Mouse (Mus musculus): ENCODE measurements around the gene Cox10. TPM values are rescaled to one million over a fixed set of nuclear protein-coding genes. Genes with fewer than 3 reads are reported as not detected.

Gene Cox10
- polyA plus RNA-seq, 1 experiment from 2014 or later: 30.8 TPM

DNA sequence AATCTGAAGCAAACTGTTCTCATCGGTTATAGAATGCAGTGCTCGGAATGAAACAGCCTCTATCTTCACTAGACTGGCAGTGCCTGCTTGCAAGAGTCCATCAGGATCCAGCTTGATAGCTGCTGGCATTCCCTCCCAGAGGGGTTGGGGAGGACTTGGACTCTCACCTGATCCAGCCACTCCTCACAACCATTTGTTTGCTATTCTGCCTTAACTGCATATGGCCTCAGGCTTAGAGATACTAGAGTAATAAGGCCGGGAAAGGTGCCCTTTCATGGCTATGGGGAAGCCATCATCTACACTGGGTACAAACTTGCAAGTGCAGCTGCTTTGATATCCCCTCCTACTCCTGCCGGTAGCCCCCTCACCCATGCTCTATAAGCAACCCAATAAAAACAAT lies 3.1 kb downstream of the Cox10 start:
- Histone ChIP-seq H3K27me3 (replicated peaks) (no peaks in the 10 kb centered on the region), H3K4me3 (no peak overlapping the region), H3K4me1 (peaks cover 14% of the 10 kb centered on the region), H3K4me2 (no peak overlapping the region), H3K9ac (no peak overlapping the region), H3K9me3 (no peaks in the 10 kb centered on the region), H3K27ac (no peak overlapping the region), H3K36me3 (replicated peaks) (0 out of 2 replicates have a peak, but pooled peaks cover 4% of the 10 kb centered on the region)
- ATAC-seq (replicated peaks): no peak
- 97% methylated on average over 4 of the region's 4 CpGs for WGBS

GRCm38 (mm10) chr11:64073379-64073778 lies 5.9 kb downstream of the Cox10 start:
- H3K36me3 ChIP-seq (replicated peaks): peaks cover 13% of the 10 kb centered on the region
- WGBS: 74% methylated on average over 4 of the region's 4 CpGs
- no peak overlapping the region for H3K4me2 ChIP-seq
- H3K9me3 ChIP-seq: no peaks in the 10 kb centered on the region
- no peaks in the 10 kb centered on the region for H3K27me3 ChIP-seq (replicated peaks)
- ATAC-seq (replicated peaks): no peak
- H3K9ac ChIP-seq: no peak overlapping the region
- no peak overlapping the region for H3K27ac ChIP-seq
- no peak overlapping the region for H3K4me3 ChIP-seq
- peaks cover 4% of the 10 kb centered on the region for H3K4me1 ChIP-seq

DNA sequence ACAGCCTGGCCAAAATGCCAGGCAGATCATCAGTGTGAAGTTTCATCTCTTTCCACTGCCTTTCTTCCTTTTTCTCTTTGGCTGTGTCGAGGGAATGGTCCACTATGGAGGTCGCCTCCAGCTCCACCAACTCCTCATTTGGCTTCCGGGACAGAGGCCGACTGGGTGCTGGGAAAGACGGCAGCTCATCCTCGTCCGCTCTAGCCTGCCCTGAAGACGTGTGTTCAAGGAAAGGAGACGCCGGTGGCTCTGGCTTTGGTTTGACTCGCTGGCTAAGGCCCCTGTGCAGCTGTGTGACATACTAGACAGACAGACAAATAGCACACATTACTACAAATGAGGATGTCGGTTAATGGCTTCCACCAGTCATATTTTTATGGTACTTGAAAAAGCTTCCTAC lies 7.7 kb downstream of the Cox10 start:
- H3K9me3 ChIP-seq: no peaks in the 10 kb centered on the region
- H3K36me3 ChIP-seq (replicated peaks): peaks cover 13% of the 10 kb centered on the region
- no peak overlapping the region for H3K9ac ChIP-seq
- H3K4me1 ChIP-seq: no peaks in the 10 kb centered on the region
- no peak overlapping the region for H3K27ac ChIP-seq
- no peak overlapping the region for H3K4me3 ChIP-seq
- no peaks in the 10 kb centered on the region for H3K27me3 ChIP-seq (replicated peaks)
- ATAC-seq (replicated peaks): no peak
- WGBS: 95% methylated on average over 12 of the region's 12 CpGs
- no peak overlapping the region for H3K4me2 ChIP-seq

- no peaks in the 10 kb centered on the region for H3K27me3 ChIP-seq (replicated peaks)
- no peak for ATAC-seq (replicated peaks)
- peaks cover 8% of the 10 kb centered on the region for H3K36me3 ChIP-seq (replicated peaks)
- 92% methylated on average over 2 of the region's 2 CpGs for WGBS
- no peaks in the 10 kb centered on the region for H3K9me3 ChIP-seq
- H3K4me2 ChIP-seq: no peak overlapping the region
- H3K4me3 ChIP-seq: no peak overlapping the region
- H3K9ac ChIP-seq: no peak overlapping the region
- no peak overlapping the region for H3K27ac ChIP-seq
- no peaks in the 10 kb centered on the region for H3K4me1 ChIP-seq
Measured at GRCm38 (mm10) chr11:64066001-64066400, 13.3 kb downstream of the Cox10 start.

DNA sequence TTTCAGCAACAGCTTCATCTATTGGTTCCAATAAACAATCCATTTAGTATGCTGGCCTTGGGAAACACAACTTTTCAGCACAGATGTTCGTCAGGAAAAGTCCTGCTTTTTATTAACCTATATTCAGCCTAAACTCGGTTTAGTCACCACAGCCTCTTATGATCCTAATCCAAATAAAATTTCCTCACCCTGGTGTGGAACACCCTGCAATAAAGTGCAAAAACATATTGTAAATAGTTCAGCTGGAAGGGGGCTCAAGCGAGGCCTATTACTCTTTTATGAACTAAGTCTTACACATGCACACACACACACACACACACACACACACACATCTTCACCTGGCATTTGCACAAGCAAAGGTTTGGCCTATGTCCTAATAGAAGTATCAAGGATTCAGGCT lies 16.1 kb downstream of the Cox10 start:
- Histone ChIP-seq H3K9ac (no peak overlapping the region), H3K9me3 (no peaks in the 10 kb centered on the region), H3K4me1 (no peaks in the 10 kb centered on the region), H3K27me3 (replicated peaks) (no peaks in the 10 kb centered on the region), H3K36me3 (replicated peaks) (no peaks in the 10 kb centered on the region), H3K27ac (no peak overlapping the region), H3K4me3 (no peak overlapping the region), H3K4me2 (no peak overlapping the region)
- WGBS: 86% methylated on average over 3 of the region's 3 CpGs
- no peak for ATAC-seq (replicated peaks)

DNA sequence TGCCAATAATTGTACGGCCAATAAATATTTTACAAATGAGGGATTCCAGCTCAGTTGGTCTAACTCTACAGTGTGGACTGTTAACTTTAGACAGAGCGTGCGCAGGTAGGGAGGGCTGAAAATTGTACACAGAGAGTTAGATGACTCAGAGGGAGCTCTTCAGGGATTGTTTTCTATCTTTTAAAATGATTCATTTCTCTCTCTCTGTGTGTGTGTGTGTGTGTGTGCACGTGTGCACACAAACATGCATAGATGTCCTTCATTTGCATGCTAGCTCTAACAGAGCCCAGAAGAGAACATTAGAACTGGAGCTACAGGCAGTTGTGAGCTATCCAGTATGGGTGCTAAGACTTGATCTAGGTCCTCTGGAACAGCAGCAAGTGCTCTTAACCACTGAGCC lies 17.0 kb downstream of the Cox10 start:
- H3K4me1 ChIP-seq: no peaks in the 10 kb centered on the region
- 98% methylated on average over 4 of the region's 4 CpGs for WGBS
- no peak overlapping the region for H3K9ac ChIP-seq
- no peaks in the 10 kb centered on the region for H3K36me3 ChIP-seq (replicated peaks)
- H3K4me3 ChIP-seq: no peak overlapping the region
- no peaks in the 10 kb centered on the region for H3K27me3 ChIP-seq (replicated peaks)
- no peak overlapping the region for H3K4me2 ChIP-seq
- H3K9me3 ChIP-seq: no peaks in the 10 kb centered on the region
- no peak overlapping the region for H3K27ac ChIP-seq
- ATAC-seq (replicated peaks): no peak

- Histone ChIP-seq H3K27me3 (replicated peaks) (no peaks in the 10 kb centered on the region), H3K4me1 (no peaks in the 10 kb centered on the region), H3K9ac (no peak overlapping the region), H3K4me3 (no peak overlapping the region), H3K4me2 (no peak overlapping the region), H3K9me3 (no peaks in the 10 kb centered on the region), H3K27ac (no peak overlapping the region), H3K36me3 (replicated peaks) (no peaks in the 10 kb centered on the region; the same call in 1 of the 2 replicates)
- 92% methylated on average over 2 of the region's 2 CpGs for WGBS
- ATAC-seq (replicated peaks): no peak
Measured at GRCm38 (mm10) chr11:64059305-64059704, 20.0 kb downstream of the Cox10 start.

DNA sequence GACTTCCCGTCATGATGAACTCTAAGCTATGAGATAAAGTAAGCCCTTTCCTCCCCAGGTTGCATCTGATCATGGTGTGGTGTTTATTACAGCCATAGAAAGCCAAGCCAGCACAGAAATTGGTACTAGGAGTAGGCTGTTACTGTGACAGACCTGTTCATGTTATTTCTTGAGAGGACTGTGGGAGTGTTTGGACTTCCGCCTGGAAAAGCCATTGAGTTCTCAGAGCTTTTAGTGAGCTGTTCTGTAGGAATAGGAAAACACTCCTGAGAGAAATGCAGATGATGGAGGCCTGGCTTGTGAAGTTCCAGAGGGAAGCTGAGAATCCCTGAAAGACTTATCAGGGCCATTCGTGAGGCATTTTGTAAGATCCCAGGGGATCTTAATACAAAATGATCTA lies 20.8 kb downstream of the Cox10 start:
- Histone ChIP-seq H3K36me3 (replicated peaks) (no peaks in the 10 kb centered on the region; the same call in 1 of the 2 replicates), H3K27ac (no peak overlapping the region), H3K4me1 (no peaks in the 10 kb centered on the region), H3K4me2 (no peak overlapping the region), H3K9me3 (no peaks in the 10 kb centered on the region), H3K9ac (no peak overlapping the region), H3K27me3 (replicated peaks) (no peaks in the 10 kb centered on the region), H3K4me3 (no peak overlapping the region)
- ATAC-seq (replicated peaks): no peak
- 97% methylated on average over 3 of the region's 3 CpGs for WGBS

- H3K27ac ChIP-seq: no peak overlapping the region
- no peak for ATAC-seq (replicated peaks)
- WGBS: 76% methylated on average over 5 of the region's 5 CpGs
Measured at GRCm38 (mm10) chr11:64053371-64053770, 25.9 kb downstream of the Cox10 start.

GRCm38 (mm10) chr11:64051195-64051968 lies 27.9 kb downstream of the Cox10 start:
- ATAC-seq (replicated peaks): peak; percentile 67

More at GRCm38 (mm10) chr11:64053371-64053770, 25.9 kb downstream of the Cox10 start:
- Histone ChIP-seq H3K9ac (no peak overlapping the region), H3K9me3 (no peaks in the 10 kb centered on the region), H3K36me3 (replicated peaks) (no peaks in the 10 kb centered on the region; the same call in 1 of the 2 replicates), H3K27me3 (replicated peaks) (no peaks in the 10 kb centered on the region), H3K4me3 (no peak overlapping the region), H3K4me1 (0 out of 2 replicates have a peak, but pooled peaks cover 5% of the 10 kb centered on the region), H3K4me2 (no peak overlapping the region)

DNA sequence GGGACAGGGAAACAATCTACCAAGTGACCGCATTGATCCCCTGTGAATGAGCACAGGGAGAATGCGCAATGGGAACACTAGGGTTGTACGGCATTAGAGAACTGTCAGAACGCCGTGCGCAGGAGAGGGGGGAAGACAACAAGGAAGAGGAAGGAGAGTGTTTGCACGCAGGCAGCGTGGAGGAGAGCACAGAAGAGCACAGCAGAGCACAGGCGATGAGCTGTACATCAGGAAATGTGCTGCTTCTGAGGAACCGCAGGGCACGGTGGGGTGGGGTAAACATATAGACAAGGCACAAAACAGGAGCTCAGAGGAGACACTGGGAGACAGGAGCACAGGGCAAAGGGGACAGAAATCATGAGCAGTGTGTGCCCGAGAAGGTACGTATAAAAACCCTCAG lies 31.8 kb downstream of the Cox10 start:
- Histone ChIP-seq H3K4me1 (0 out of 2 replicates have a peak, but pooled peaks cover 5% of the 10 kb centered on the region), H3K4me3 (no peak overlapping the region), H3K9me3 (no peaks in the 10 kb centered on the region), H3K27me3 (replicated peaks) (no peaks in the 10 kb centered on the region), H3K9ac (no peak overlapping the region), H3K4me2 (no peak overlapping the region), H3K36me3 (replicated peaks) (no peaks in the 10 kb centered on the region), H3K27ac (no peak overlapping the region)
- WGBS: 91% methylated on average over 13 of the region's 13 CpGs
- ATAC-seq (replicated peaks): no peak

More at GRCm38 (mm10) chr11:64051195-64051968, 27.9 kb downstream of the Cox10 start:
- H3K27me3 ChIP-seq (replicated peaks): no peaks in the 10 kb centered on the region
- no peaks in the 10 kb centered on the region; the same call in 1 of the 2 replicates for H3K36me3 ChIP-seq (replicated peaks)
- no peak overlapping the region for H3K27ac ChIP-seq
- H3K4me2 ChIP-seq: no peak overlapping the region
- no peak overlapping the region for H3K4me3 ChIP-seq
- 0 out of 2 replicates have a peak, but pooled peaks cover 5% of the 10 kb centered on the region for H3K4me1 ChIP-seq
- no peak overlapping the region for H3K9ac ChIP-seq
- 29% methylated on average over 9 of the region's 9 CpGs for WGBS
- no peaks in the 10 kb centered on the region for H3K9me3 ChIP-seq

DNA sequence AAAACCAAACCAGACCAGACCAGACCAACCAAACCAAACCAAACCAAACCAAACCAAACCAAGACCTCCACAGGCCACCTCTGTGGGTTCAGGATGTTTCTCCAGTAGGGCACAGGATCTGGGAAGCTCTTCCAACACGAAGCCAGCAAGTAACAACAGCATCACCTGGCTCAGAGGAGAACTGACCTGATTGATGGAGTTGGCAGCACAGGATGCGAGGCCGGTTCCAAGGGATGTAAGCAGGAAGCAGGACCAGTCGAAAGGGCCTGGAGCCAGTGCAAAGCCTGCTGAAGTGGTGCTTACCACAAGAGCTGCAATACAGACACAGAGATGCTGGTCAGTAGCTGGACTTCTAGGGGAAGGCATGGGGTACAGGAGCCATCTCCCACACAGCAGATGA lies 34.2 kb downstream of the Cox10 start:
- whole genome bisulfite sequencing: 95% methylated on average over 4 of the region's 4 CpGs
- Histone ChIP-seq H3K9ac (no peak overlapping the region), H3K9me3 (no peaks in the 10 kb centered on the region), H3K4me1 (no peaks in the 10 kb centered on the region), H3K4me2 (no peak overlapping the region), H3K27me3 (replicated peaks) (no peaks in the 10 kb centered on the region), H3K27ac (no peak overlapping the region), H3K4me3 (no peak overlapping the region), H3K36me3 (replicated peaks) (no peaks in the 10 kb centered on the region)
- ATAC-seq (replicated peaks): no peak

- Histone ChIP-seq H3K36me3 (replicated peaks) (no peaks in the 10 kb centered on the region), H3K27me3 (replicated peaks) (no peaks in the 10 kb centered on the region), H3K9ac (no peak overlapping the region), H3K4me1 (0 out of 2 replicates have a peak, but pooled peaks cover 3% of the 10 kb centered on the region), H3K4me2 (no peak overlapping the region), H3K9me3 (no peaks in the 10 kb centered on the region), H3K27ac (no peak overlapping the region), H3K4me3 (no peak overlapping the region)
- 90% methylated on average over 3 of the region's 3 CpGs for WGBS
- no peak for ATAC-seq (replicated peaks)
Measured at GRCm38 (mm10) chr11:64044024-64044423, 35.2 kb downstream of the Cox10 start.
